Mouse (Mus musculus) kidney, postnatal 10 days (tissue): ENCODE measurements around the gene Pde1c.
"Not testable (repeated sequence)": the region's sequence is repeated elsewhere in the genome, so short reads cannot be mapped to it uniquely, and the experiment has no call there.

Source experiments
- DNase-seq: peaks from one replicate; pipeline ENCODE4 v3.0.0; 2021; ENCODE audit warnings: mixed read lengths

The Pde1c gene

GRCm38 (mm10) chr6:56568470-56569372, at the start of gene Pde1c:
Gene Pde1c, minus strand, starts transcription at chr6:56569103.
- DNase-seq = peak; percentile 67

- DNase-seq = peak; percentile 81
Observed at GRCm38 (mm10) chr6:56616982-56617613, 48.2 kb upstream of the Pde1c start.

- DNase-seq = peak; percentile 16
Observed at GRCm38 (mm10) chr6:56616228-56616981, 47.5 kb upstream of the Pde1c start.

GRCm38 (mm10) chr6:56609529-56609928, 40.6 kb upstream of the Pde1c start:
- DNase-seq = not testable (repeated sequence)

DNA sequence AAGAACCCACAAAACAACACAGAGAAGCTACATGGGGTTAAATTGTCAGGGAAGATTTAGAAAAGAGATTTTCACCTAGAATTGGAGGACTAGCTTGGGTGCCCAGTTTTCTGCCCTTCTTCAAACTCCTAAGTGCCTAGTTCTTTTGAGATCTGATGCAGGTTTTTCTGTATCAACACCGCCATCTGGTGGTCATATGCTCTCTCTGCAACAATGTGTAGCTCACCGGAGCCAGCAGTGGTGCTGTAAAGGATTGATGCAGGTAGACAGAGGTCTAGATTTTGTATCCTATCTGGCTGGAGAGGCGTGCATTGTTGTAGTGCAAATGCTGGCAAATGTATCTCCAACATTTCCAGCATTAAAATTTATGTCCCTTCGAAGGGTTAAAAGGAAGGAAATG, 39.4 kb upstream of the Pde1c start:
- peak; percentile 69 for DNase-seq

DNA sequence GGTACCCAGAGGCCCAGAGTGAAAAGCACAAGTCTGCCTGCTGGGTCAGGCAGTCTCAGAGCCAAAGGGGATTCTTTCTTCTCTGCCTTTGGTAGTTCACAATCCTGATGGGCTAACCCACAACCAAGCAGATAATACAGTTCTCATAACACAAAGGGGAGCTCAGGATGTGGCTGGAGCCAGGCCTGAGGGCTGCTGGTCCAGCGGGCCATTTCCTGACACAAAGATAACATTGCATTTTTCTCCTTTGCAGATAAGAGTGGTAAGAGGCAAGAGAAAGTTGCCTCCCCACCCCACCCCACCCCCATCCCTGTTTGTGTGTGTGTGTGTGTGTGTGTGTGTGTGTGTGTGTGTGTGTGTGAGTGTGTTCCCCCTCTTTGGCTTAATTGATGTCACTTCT, 10.7 kb upstream of the Pde1c start:
- no peak for DNase-seq

DNA sequence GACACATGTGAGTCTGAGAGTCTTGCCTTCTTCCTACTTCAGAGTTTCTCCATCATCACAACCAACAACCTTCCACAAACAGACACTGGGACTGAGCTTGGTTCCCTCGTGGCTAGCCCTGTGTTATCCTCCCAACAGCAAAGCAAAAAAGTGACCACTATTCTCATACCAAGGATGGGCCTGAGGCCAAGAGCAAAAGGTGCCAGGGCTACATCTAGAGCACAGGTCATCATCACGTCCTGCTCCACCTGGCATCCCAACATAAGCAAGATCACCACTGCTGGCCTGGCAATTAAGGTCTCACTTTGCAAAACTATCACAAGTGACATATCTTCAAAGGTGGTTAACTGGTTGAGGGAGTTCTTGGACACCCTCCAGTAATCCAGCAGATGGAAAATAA, 8.0 kb downstream of the Pde1c start:
- no peak for DNase-seq

DNA sequence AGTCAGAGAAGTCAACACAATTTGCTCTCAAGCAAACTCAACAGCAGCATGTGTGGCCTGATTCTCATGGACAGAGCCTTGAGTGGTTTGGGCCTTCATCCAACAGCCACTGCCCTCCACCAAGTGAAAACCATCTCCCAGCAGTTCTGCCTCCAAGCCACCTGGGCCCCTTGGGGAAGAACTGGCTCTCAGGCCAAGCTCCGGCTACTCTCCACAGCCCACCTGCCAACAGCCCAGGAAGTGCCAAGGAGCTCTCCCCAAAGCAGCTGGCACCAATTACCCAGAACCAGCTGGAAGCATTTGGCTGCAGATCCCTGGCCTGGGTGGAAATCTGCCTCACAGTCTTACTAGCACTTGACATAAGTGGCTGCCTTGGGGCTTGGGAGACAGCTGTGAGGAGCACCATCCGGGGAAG, 8.4 kb downstream of the Pde1c start:
- no peak for DNase-seq

- DNase-seq = no peak
Observed at GRCm38 (mm10) chr6:56558711-56559110, 10.2 kb downstream of the Pde1c start.

- no peak for DNase-seq
Observed at GRCm38 (mm10) chr6:56555848-56556247, 13.1 kb downstream of the Pde1c start.

- DNase-seq = no peak
Observed at GRCm38 (mm10) chr6:56555382-56555781, 13.5 kb downstream of the Pde1c start.

- no peak for DNase-seq
Observed at GRCm38 (mm10) chr6:56551022-56551421, 17.9 kb downstream of the Pde1c start.

- DNase-seq = no peak
Observed at GRCm38 (mm10) chr6:56540247-56540646, 28.7 kb downstream of the Pde1c start.

DNA sequence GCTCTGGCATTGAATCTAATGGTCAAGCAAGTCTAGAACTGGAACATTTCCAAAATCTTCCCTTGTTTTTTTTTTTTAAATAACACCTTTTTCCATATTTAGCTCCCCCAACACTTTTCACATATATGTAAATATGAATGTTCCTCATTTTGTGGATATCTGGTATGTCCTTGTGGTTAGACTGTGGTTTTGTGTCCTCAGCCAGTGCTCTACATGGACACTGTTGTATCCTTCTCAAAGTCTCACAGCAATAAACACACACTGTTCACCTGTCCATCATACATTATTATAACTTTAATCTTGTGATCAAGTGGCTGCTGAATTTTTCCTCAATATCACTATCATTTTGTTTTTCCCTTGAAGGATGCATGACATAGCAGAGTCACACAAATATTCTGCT, 34.2 kb downstream of the Pde1c start:
- no peak for DNase-seq

DNA sequence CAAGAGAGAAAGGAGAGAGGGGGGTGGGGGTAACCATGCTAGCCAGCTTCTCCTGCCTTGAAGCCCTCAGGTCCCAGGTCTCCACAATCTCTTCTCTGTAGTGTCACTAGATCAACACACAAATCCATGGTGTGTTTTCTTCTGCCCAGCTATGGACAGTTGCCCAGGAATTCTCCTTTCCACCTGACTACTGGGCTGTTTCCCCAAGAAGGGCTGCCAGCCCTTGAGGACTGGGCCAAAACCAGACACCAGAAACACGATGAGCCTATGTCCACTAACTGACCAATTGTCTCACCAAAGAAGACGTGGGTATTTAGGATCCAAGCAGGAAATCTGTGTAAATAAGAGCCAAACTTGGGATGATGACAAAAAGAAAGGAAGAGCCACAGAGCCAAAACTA, 36.6 kb downstream of the Pde1c start:
- no peak for DNase-seq

DNA sequence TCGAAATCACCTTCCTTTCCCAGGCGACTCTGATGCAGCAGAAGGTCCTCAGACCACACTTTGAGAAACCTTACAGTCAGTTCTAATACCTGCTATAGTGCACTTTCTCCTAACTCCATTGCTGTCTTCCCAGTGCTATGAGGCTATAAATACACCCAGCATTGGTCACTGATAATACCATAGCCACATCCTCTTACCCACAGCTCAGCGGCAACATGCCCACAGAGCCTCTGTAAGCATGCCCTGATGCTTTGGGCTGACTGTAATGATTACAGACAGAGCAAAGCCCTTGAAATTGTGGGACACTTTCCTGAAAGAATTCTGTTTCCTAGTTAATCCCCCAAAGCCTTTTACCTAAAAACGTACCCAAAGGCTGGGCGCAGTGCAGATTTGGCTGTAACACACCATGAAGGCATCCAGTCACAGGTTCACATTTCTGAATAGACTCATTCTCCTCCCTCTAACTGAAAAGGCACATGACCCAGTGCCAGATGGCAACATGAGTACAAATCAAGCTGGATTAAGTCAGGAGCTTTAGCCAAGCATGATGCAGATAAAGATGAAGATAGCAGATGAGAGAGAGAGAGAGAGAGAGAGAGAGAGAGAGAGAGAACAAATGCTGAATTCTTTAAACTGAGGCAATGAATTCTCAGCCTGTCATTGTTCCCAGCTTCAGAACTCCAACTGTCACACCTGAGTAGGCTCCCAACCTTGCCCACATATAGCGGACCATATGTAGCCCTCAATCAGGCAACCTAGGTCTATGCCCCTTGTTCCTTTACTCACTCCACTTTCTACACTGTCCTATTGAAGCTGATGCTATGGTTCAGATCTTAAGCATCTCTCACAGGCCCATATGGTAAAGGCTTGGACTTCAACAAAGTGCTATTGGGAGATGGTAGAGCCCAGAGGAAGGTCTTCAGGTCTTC, 44.7 kb downstream of the Pde1c start:
- no peak for DNase-seq

GRCm38 (mm10) chr6:56489161-56489560, 79.7 kb downstream of the Pde1c start:
- DNase-seq = no peak

DNA sequence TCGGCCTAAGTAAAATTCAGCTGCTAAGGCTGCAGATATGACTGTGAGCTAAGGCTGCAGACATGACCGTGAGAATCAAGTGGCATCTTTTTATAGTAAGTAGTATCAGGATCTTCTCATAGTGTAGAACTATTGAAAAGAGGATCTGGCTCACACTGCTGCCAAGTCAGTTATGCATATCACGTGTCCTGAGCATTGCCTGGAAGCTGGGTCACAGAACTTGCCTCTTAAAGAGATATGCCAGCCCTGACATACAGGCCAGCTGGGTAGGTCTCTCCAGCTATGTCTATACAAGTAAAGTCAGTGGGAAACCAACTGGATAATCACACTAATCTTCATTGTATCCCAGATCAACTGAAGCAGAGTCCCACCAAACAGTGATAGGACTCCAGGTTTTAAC, 83.8 kb downstream of the Pde1c start:
- DNase-seq = no peak

GRCm38 (mm10) chr6:56480914-56481482, 87.9 kb downstream of the Pde1c start:
- DNase-seq = peak; percentile 75

DNA sequence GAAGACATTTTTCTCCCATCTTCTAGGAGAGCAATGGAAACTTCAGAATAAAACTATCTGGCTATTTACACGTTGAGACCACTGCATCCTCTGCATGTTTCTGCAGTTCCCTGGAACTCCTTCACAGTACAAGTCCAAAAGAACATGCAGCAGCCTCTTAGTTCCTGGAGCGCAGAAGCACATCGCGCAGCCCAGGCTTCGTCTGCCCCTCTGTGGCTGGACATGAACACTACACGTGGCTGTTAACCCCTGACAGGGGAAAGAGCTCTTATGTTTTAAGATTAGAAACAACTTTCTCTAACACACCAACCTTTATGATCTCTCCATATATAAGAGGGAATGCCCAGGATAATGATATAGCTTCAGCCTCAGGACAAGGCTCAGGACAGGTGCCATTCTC, 92.3 kb downstream of the Pde1c start:
- DNase-seq = peak; percentile 44

GRCm38 (mm10) chr6:56458098-56458497, 110.8 kb downstream of the Pde1c start:
- peak; percentile 18 for DNase-seq

- no peak for DNase-seq
Observed at GRCm38 (mm10) chr6:56447917-56448316, 121.0 kb downstream of the Pde1c start.
